Mouse (Mus musculus): Measurements from ENCODE around the gene Pyroxd2. TPM values are rescaled to one million over a fixed set of nuclear protein-coding genes. Genes with fewer than 3 reads are reported as not detected.

The Pyroxd2 gene
- total and polyA plus RNA-seq, 2 experiments from 2014 or later: 1.9 to 2.6 TPM

DNA sequence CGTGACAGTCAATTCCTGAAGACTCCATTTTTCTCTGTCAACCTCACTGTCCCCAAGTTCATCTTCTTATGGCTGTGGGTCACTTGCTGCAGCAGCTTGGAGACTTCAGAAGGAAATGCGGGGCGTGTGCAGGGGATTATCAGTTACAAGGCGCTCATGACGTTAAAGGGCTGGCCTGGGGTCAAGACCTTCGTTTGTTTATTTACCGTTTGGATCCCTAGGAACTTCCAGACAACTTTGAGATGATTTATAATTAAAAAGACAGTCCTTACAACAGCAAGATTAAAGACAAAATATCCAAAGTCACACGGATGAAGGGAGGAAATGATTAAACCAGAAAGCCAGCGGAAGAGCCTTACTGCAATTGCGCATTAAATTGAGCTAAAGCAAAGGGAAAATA is 74.4 kb downstream of the Pyroxd2 start:
- Histone ChIP-seq H3K27me3 (ENCODE audit: insufficient read depth, low read length) (no peaks in the 10 kb centered on the region), H3K36me3 (ENCODE audit: insufficient read depth, low read length) (no peaks in the 10 kb centered on the region), H3K27ac (no peak overlapping the region), H3K4me3 (ENCODE audit: low read length) (no peak overlapping the region), H3K9ac (replicated peaks; ENCODE audit: low read length) (no peak overlapping the region), H3K9me3 (ENCODE audit: low read length) (no peaks in the 10 kb centered on the region), H3K4me1 (ENCODE audit: insufficient read depth, low read length) (no peaks in the 10 kb centered on the region), H3K4me2 (ENCODE audit: low read depth, low read length) (no peak overlapping the region)
- TF ChIP-seq CTCF (IDR thresholded peaks at IDR 0.05; ENCODE audit: low read depth): no peak
- no peak for DNase-seq (ENCODE audit: low spot score)
- no peak for ATAC-seq
- 75% methylated on average over 10 of the region's 10 CpGs for WGBS

DNA sequence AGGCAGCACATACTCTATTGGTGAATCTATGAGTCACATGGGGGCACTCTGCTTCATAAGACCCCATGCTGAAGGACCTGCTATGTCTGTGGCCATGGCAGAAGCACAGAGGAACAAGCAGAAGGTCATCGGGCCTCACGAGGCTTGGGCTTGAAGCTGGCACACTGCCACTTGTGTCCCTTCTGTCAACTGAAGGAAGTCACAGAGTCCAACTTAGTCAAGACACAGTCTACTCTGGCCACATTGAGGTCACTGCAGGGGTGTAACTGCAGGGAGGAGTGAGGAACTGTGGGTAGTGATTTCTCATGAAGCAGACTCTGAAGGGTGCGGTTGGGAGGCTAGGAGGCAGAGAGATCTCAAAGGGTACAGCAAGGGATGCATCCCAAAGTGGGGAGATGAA is 75.1 kb downstream of the Pyroxd2 start:
- no peak for TF ChIP-seq CTCF (IDR thresholded peaks at IDR 0.05; ENCODE audit: low read depth)
- Histone ChIP-seq H3K4me2 (ENCODE audit: low read depth, low read length) (no peak overlapping the region), H3K27ac (no peak overlapping the region), H3K36me3 (ENCODE audit: insufficient read depth, low read length) (no peaks in the 10 kb centered on the region), H3K9me3 (ENCODE audit: low read length) (no peaks in the 10 kb centered on the region), H3K4me1 (ENCODE audit: insufficient read depth, low read length) (no peaks in the 10 kb centered on the region), H3K27me3 (ENCODE audit: insufficient read depth, low read length) (no peaks in the 10 kb centered on the region), H3K9ac (replicated peaks; ENCODE audit: low read length) (no peak overlapping the region), H3K4me3 (ENCODE audit: low read length) (no peak overlapping the region)
- WGBS: 94% methylated on average over 3 of the region's 3 CpGs
- no peak for ATAC-seq
- no peak for DNase-seq (ENCODE audit: low spot score)

DNA sequence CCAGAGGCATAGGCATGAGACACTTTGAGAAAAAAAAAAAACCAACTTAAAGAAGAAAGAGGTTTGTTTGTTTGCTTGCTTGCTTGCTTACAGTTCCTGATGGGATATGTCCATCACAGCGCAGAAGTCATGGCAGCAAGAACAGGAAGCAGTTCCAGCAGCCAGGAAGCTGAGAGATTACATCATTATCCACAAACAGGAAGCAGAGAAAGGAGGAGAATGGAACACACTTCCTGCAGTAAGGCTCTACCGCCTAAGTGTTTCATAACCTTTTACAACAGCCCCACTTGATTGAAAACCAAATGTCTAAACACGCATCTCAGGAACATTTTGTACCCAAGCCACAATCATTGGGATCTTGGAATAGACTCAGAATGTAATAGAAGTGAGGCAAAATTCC is 75.6 kb downstream of the Pyroxd2 start:
- Histone ChIP-seq H3K4me2 (ENCODE audit: low read depth, low read length) (no peak overlapping the region), H3K4me3 (ENCODE audit: low read length) (no peak overlapping the region), H3K4me1 (ENCODE audit: insufficient read depth, low read length) (no peaks in the 10 kb centered on the region), H3K9me3 (ENCODE audit: low read length) (no peaks in the 10 kb centered on the region), H3K27ac (no peak overlapping the region), H3K9ac (replicated peaks; ENCODE audit: low read length) (no peak overlapping the region), H3K27me3 (ENCODE audit: insufficient read depth, low read length) (no peaks in the 10 kb centered on the region), H3K36me3 (ENCODE audit: insufficient read depth, low read length) (no peaks in the 10 kb centered on the region)
- no peak for DNase-seq (ENCODE audit: low spot score)
- WGBS: 97% methylated on average over 3 of the region's 3 CpGs
- TF ChIP-seq CTCF (IDR thresholded peaks at IDR 0.05; ENCODE audit: low read depth): no peak
- no peak for ATAC-seq

Other genes starting within 250 kb of the Pyroxd2 start
- gene R3hcc1l, start 234.0 kb downstream of the Pyroxd2 start, total RNA-seq (2014; rRNA removed): 7.2 and 8.1 TPM in 2 replicates
- 8.8 and 10.5 TPM in 2 replicates for gene R3hcc1l, start 234.0 kb downstream of the Pyroxd2 start, polyA plus RNA-seq (2015; fragmentation: Nextera tagmentation; extraction: Ambion mirVana)
- gene Loxl4, start 140.0 kb downstream of the Pyroxd2 start, total RNA-seq (2014; rRNA removed): 0.72 and 0.78 TPM in 2 replicates
- 0.18 TPM in 1 of 2 replicates, not detected in the other for gene Loxl4, start 140.0 kb downstream of the Pyroxd2 start, polyA plus RNA-seq (2015; fragmentation: Nextera tagmentation; extraction: Ambion mirVana)
- gene Hps1, start 27.2 kb upstream of the Pyroxd2 start, total RNA-seq (2014; rRNA removed): 13.6 and 22.2 TPM in 2 replicates
- 10.0 and 11.9 TPM in 2 replicates for gene Hps1, start 27.2 kb upstream of the Pyroxd2 start, polyA plus RNA-seq (2015; fragmentation: Nextera tagmentation; extraction: Ambion mirVana)

All from hindbrain, postnatal 0 days (tissue).